Mouse (Mus musculus): ENCODE measurements around the gene Acaca.
A peak's percentile ranks its signal among the peaks of the same experiment; 100 is the strongest.

The Acaca gene

GRCm38 (mm10) chr11:84410383-84410782 lies 280.9 kb downstream of the Acaca start:
- DNase-seq, result no peak

GRCm38 (mm10) chr11:84410879-84411641 lies 281.6 kb downstream of the Acaca start:
- no peak for DNase-seq

GRCm38 (mm10) chr11:84411642-84412018 lies 282.2 kb downstream of the Acaca start:
- no peak for DNase-seq

GRCm38 (mm10) chr11:84412201-84412934 lies 282.9 kb downstream of the Acaca start:
- peak; percentile 9 for DNase-seq

- DNase-seq, result no peak
Measured at GRCm38 (mm10) chr11:84413111-84413510, 283.6 kb downstream of the Acaca start.

- no peak for DNase-seq
Measured at GRCm38 (mm10) chr11:84420779-84421178, 291.3 kb downstream of the Acaca start.

- no peak for DNase-seq
Measured at GRCm38 (mm10) chr11:84425736-84426632, 296.5 kb downstream of the Acaca start.

GRCm38 (mm10) chr11:84426633-84426998 lies 297.1 kb downstream of the Acaca start:
- no peak for DNase-seq

- DNase-seq, result peak; percentile 56
Measured at GRCm38 (mm10) chr11:84429581-84429980, 300.1 kb downstream of the Acaca start.

GRCm38 (mm10) chr11:84430336-84430735 lies 300.9 kb downstream of the Acaca start:
- DNase-seq, result no peak

- DNase-seq, result no peak
Measured at GRCm38 (mm10) chr11:84434879-84435278, 305.4 kb downstream of the Acaca start.

- peak; percentile 39 for DNase-seq
Measured at GRCm38 (mm10) chr11:84440402-84440801, 310.9 kb downstream of the Acaca start.

- DNase-seq, result no peak
Measured at GRCm38 (mm10) chr11:84442554-84443331, 313.3 kb downstream of the Acaca start.
